Mouse (Mus musculus) heart, embryonic 10.5 days (tissue): ENCODE data around the gene Tulp1. TPM values are rescaled to one million over a fixed set of nuclear protein-coding genes. Genes with fewer than 3 reads are reported as not detected.

Experiments
- DNase-seq: peaks from one replicate; pipeline ENCODE4 v3.0.0-alpha.2; 2017; ENCODE audit warnings: low spot score
- H3K27ac ChIP-seq: fragments of 300-500 bp; sonication (generic); 2 replicates; pipeline ENCODE4 v1.5.1; 2016; ENCODE audit warnings: mild to moderate bottlenecking
- H3K27me3 ChIP-seq: fragments of 300-500 bp; sonication (generic); 2 replicates; pipeline ENCODE4 v1.6.1; 2016; ENCODE audit warnings: mild to moderate bottlenecking; ENCODE audit not compliant: poor library complexity, insufficient read depth, severe bottlenecking
- H3K36me3 ChIP-seq: fragments of 300-500 bp; sonication (generic); 2 replicates; pipeline ENCODE4 v1.6.1; 2016; ENCODE audit warnings: mild to moderate bottlenecking, moderate library complexity
- H3K4me1 ChIP-seq: fragments of 300-500 bp; sonication (generic); 2 replicates; pipeline ENCODE4 v1.6.1; 2016; ENCODE audit warnings: mild to moderate bottlenecking
- H3K4me3 ChIP-seq: fragments of 300-500 bp; sonication (generic); 2 replicates; pipeline ENCODE4 v1.5.1; 2016; ENCODE audit warnings: mild to moderate bottlenecking, moderate library complexity
- H3K9me3 ChIP-seq: fragments of 300-500 bp; sonication (generic); 2 replicates; pipeline ENCODE4 v1.6.1; 2016; ENCODE audit warnings: mild to moderate bottlenecking, moderate library complexity
- WGBS: fragments of 180-500 bp; shearing (Covaris S2); methylation state at CpG from one replicate; pipeline ENCODE4 v1.1.7; 2016; 5-methylcytosine and 5-hydroxymethylcytosine counted together
- polyA plus RNA-seq: library from polyadenylated mRNA; unstranded; fragments of >200 nt; fragmentation: Nextera tagmentation; extraction: Ambion mirVana; gene quantifications from 2 replicates; pipeline ENCODE4 v1.2.1, GENCODE M21; 2016

Gene Tulp1
- polyA plus RNA-seq, 1 experiment from 2014 or later, result 5.7 TPM

- WGBS, result 4% methylated on average over 23 of the region's 23 CpGs
Observed at GRCm38 (mm10) chr17:28386150-28386905, 21.3 kb upstream of the Tulp1 start.

GRCm38 (mm10) chr17:28384298-28384697 lies 19.3 kb upstream of the Tulp1 start:
- H3K4me1 ChIP-seq, result peaks cover 19% of the 10 kb centered on the region
- no peak for DNase-seq
- no peaks in the 10 kb centered on the region for H3K36me3 ChIP-seq
- H3K27me3 ChIP-seq, result peaks cover 59% of the 10 kb centered on the region
- no peak overlapping the region for H3K4me3 ChIP-seq
- 61% methylated on average over 4 of the region's 4 CpGs for WGBS
- no peaks in the 10 kb centered on the region for H3K9me3 ChIP-seq
- no peak overlapping the region for H3K27ac ChIP-seq

More at GRCm38 (mm10) chr17:28386150-28386905, 21.3 kb upstream of the Tulp1 start:
- H3K27me3 ChIP-seq, result peaks cover 44% of the 10 kb centered on the region
- no peaks in the 10 kb centered on the region for H3K36me3 ChIP-seq
- peak; percentile 83 for DNase-seq
- H3K27ac ChIP-seq, result no peak overlapping the region
- peak overlapping the region; percentile 42 for H3K4me3 ChIP-seq
- no peaks in the 10 kb centered on the region for H3K9me3 ChIP-seq
- peaks cover 9% of the 10 kb centered on the region for H3K4me1 ChIP-seq

GRCm38 (mm10) chr17:28380255-28380654 lies 15.2 kb upstream of the Tulp1 start:
- no peak for DNase-seq
- Histone ChIP-seq H3K27ac (no peak overlapping the region), H3K9me3 (no peaks in the 10 kb centered on the region), H3K4me1 (peaks cover 17% of the 10 kb centered on the region), H3K36me3 (no peaks in the 10 kb centered on the region), H3K4me3 (no peak overlapping the region), H3K27me3 (peaks cover 45% of the 10 kb centered on the region)
- 2% methylated on average over 6 of the region's 6 CpGs for WGBS

- no peak for DNase-seq
- H3K4me3 ChIP-seq, result peak overlapping the region; percentile 29; the same call in 1 of the 2 replicates
- H3K27ac ChIP-seq, result no peak overlapping the region
- H3K36me3 ChIP-seq, result no peaks in the 10 kb centered on the region
- peaks cover 60% of the 10 kb centered on the region for H3K27me3 ChIP-seq
- WGBS, result 7% methylated on average over 17 of the region's 17 CpGs
- no peaks in the 10 kb centered on the region for H3K9me3 ChIP-seq
- H3K4me1 ChIP-seq, result peaks cover 24% of the 10 kb centered on the region
Observed at GRCm38 (mm10) chr17:28375592-28376061, 10.6 kb upstream of the Tulp1 start.

GRCm38 (mm10) chr17:28374494-28374893 lies 9.5 kb upstream of the Tulp1 start:
- no peak overlapping the region for H3K27ac ChIP-seq
- H3K4me1 ChIP-seq, result peaks cover 14% of the 10 kb centered on the region
- DNase-seq, result no peak
- H3K4me3 ChIP-seq, result peak overlapping the region; percentile 12; the same call in 1 of the 2 replicates
- H3K27me3 ChIP-seq, result peaks cover 49% of the 10 kb centered on the region
- WGBS, result 16% methylated on average over 16 of the region's 16 CpGs
- H3K36me3 ChIP-seq, result no peaks in the 10 kb centered on the region
- H3K9me3 ChIP-seq, result no peaks in the 10 kb centered on the region

- Histone ChIP-seq H3K4me3 (0 out of 2 replicates have a peak overlapping the region, but pooled peaks have one; percentile 12), H3K9me3 (no peaks in the 10 kb centered on the region), H3K36me3 (no peaks in the 10 kb centered on the region), H3K4me1 (peaks cover 14% of the 10 kb centered on the region), H3K27ac (no peak overlapping the region), H3K27me3 (peaks cover 44% of the 10 kb centered on the region)
- no peak for DNase-seq
- WGBS, result 18% methylated on average over 10 of the region's 10 CpGs
Observed at GRCm38 (mm10) chr17:28373821-28374220, 8.8 kb upstream of the Tulp1 start.

GRCm38 (mm10) chr17:28371941-28372340 lies 6.9 kb upstream of the Tulp1 start:
- no peaks in the 10 kb centered on the region for H3K36me3 ChIP-seq
- WGBS, result 68% methylated on average over 1 of the region's 1 CpGs
- H3K4me1 ChIP-seq, result peaks cover 17% of the 10 kb centered on the region
- H3K27me3 ChIP-seq, result peaks cover 38% of the 10 kb centered on the region
- no peak for DNase-seq
- H3K4me3 ChIP-seq, result no peak overlapping the region
- H3K9me3 ChIP-seq, result no peaks in the 10 kb centered on the region
- no peak overlapping the region for H3K27ac ChIP-seq

GRCm38 (mm10) chr17:28371286-28371685 lies 6.3 kb upstream of the Tulp1 start:
- peaks cover 37% of the 10 kb centered on the region for H3K27me3 ChIP-seq
- no peaks in the 10 kb centered on the region for H3K36me3 ChIP-seq
- no peak for DNase-seq
- WGBS, result 76% methylated on average over 2 of the region's 2 CpGs
- H3K9me3 ChIP-seq, result no peaks in the 10 kb centered on the region
- H3K4me1 ChIP-seq, result peaks cover 17% of the 10 kb centered on the region
- H3K27ac ChIP-seq, result no peak overlapping the region
- H3K4me3 ChIP-seq, result no peak overlapping the region

GRCm38 (mm10) chr17:28369056-28369455 lies 4.0 kb upstream of the Tulp1 start:
- Histone ChIP-seq H3K4me1 (peaks cover 16% of the 10 kb centered on the region), H3K27ac (no peak overlapping the region)
- 46% methylated on average over 5 of the region's 5 CpGs for WGBS

GRCm38 (mm10) chr17:28368449-28368848 lies 3.4 kb upstream of the Tulp1 start:
- H3K4me3 ChIP-seq, result no peak overlapping the region
- H3K4me1 ChIP-seq, result peaks cover 22% of the 10 kb centered on the region
- WGBS, result 3% methylated on average over 13 of the region's 13 CpGs
- H3K9me3 ChIP-seq, result no peaks in the 10 kb centered on the region
- DNase-seq, result peak; percentile 92
- H3K27ac ChIP-seq, result no peak overlapping the region
- no peaks in the 10 kb centered on the region for H3K36me3 ChIP-seq
- H3K27me3 ChIP-seq, result peaks cover 34% of the 10 kb centered on the region

More at GRCm38 (mm10) chr17:28369056-28369455, 4.0 kb upstream of the Tulp1 start:
- no peak for DNase-seq
- Histone ChIP-seq H3K4me3 (no peak overlapping the region), H3K36me3 (no peaks in the 10 kb centered on the region), H3K9me3 (no peaks in the 10 kb centered on the region), H3K27me3 (peaks cover 34% of the 10 kb centered on the region)

GRCm38 (mm10) chr17:28363507-28363906 lies 1.5 kb downstream of the Tulp1 start:
- peaks cover 74% of the 10 kb centered on the region for H3K27me3 ChIP-seq
- H3K9me3 ChIP-seq, result no peaks in the 10 kb centered on the region
- H3K27ac ChIP-seq, result 0 out of 2 replicates have a peak overlapping the region, but pooled peaks have one; percentile 64
- WGBS, result 9% methylated on average over 6 of the region's 6 CpGs
- DNase-seq, result no peak
- H3K36me3 ChIP-seq, result no peaks in the 10 kb centered on the region
- H3K4me3 ChIP-seq, result peak overlapping the region; percentile 61
- peaks cover 46% of the 10 kb centered on the region for H3K4me1 ChIP-seq

- peaks cover 81% of the 10 kb centered on the region for H3K27me3 ChIP-seq
- no peaks in the 10 kb centered on the region for H3K9me3 ChIP-seq
- no peak for DNase-seq
- WGBS, result 2% methylated on average over 25 of the region's 25 CpGs
- peak overlapping the region; percentile 61 for H3K4me3 ChIP-seq
- peak overlapping the region; percentile 71 for H3K27ac ChIP-seq
- no peaks in the 10 kb centered on the region for H3K36me3 ChIP-seq
- peaks cover 50% of the 10 kb centered on the region for H3K4me1 ChIP-seq
Observed at GRCm38 (mm10) chr17:28362653-28363292, 2.2 kb downstream of the Tulp1 start.
